Mouse (Mus musculus) pancreas, adult 10 weeks (tissue): ENCODE results near the gene Magoh. TPM values are rescaled to one million over a fixed set of nuclear protein-coding genes. Genes with fewer than 3 reads are reported as not detected.

ENCODE experiments used
- polyA plus RNA-seq: library from polyadenylated mRNA; stranded (reverse); fragments of 350-450 nt; fragmentation: Illumina TruSeq; extraction: RNeasy Lipid Tissue Mini Kit (QIAGEN cat#74804); gene quantifications from one replicate; pipeline ENCODE4 v1.2.3, GENCODE M21; 2015; ENCODE audit warnings: low read depth, low replicate concordance; ENCODE audit not compliant: insufficient read depth

Gene Magoh
- 17.0 TPM for polyA plus RNA-seq

GRCm38 (mm10) chr4:107879254-107880050, at the start of gene Magoh:
Magoh (plus strand) TSS chr4:107879755.

GRCm38 (mm10) chr4:107889731-107890432, 10.3 kb downstream of the Magoh start, which contains the start of gene 0610037L13Rik:
0610037L13Rik (plus strand) TSS chr4:107889813.

GRCm38 (mm10) chr4:107923145-107923802, 43.7 kb downstream of the Magoh start, which contains the start of gene Cpt2:
Cpt2 (minus strand) TSS chr4:107923610.

Other genes with a start within 250 kb of the Magoh start
- gene Dmrtb1, start 195.5 kb upstream of the Magoh start, polyA plus RNA-seq = not detected
- gene Lrp8, start 77.5 kb upstream of the Magoh start, polyA plus RNA-seq = 1.6 TPM
- 24.7 TPM for gene 0610037L13Rik, start 10.1 kb downstream of the Magoh start, polyA plus RNA-seq
- 12.1 TPM for gene Cpt2, start 43.9 kb downstream of the Magoh start, polyA plus RNA-seq
- 0.26 TPM for gene Slc1a7, start 88.6 kb downstream of the Magoh start, polyA plus RNA-seq
- gene Podn, start 216.7 kb downstream of the Magoh start, polyA plus RNA-seq = 10.8 TPM